9 mouse cellular contexts compared by ENCODE assay signal in genomic region chr1:165701562-165701961, GRCm38 (mm10). TPM values are rescaled to one million over a fixed set of nuclear protein-coding genes. Genes with fewer than 3 reads are reported as not detected.
DNase-seq lines count a peak whose midpoint lies in the region; ATAC-seq and TF ChIP-seq lines count a peak whose summit lies in the region.
"Had no signal": no experiment of that assay in that cellular context is flagged by ENCODE, and none has a peak within 500 bp of the region (broad histone marks: within the 10 kb centered on the region; RNA-seq: fewer than 3 reads in every experiment).

No protein-coding gene starts in this region.

- no peak for TF ChIP-seq EP300 in heart, adult 2 months (IDR thresholded peaks at IDR 0.05; ENCODE audit: insufficient read depth, low read depth, low read length)

- H3K27me3 ChIP-seq in heart, adult 2 months (ENCODE audit: control insufficient read depth, insufficient read depth, low read length) = no peaks in the 10 kb centered on the region
- H3K27me3 ChIP-seq in lung, embryonic 14.5 days (ENCODE audit: insufficient read depth, low read length) = no peaks in the 10 kb centered on the region
- H3K27me3 ChIP-seq in intestine, embryonic 15.5 days (replicated peaks) = no peaks in the 10 kb centered on the region

- peaks cover 53% of the 10 kb centered on the region for H3K36me3 ChIP-seq in heart, adult 2 months (ENCODE audit: control insufficient read depth, insufficient read depth, low read length)
- H3K36me3 ChIP-seq in lung, embryonic 14.5 days (ENCODE audit: insufficient read depth) = no peaks in the 10 kb centered on the region
- H3K36me3 ChIP-seq in intestine, embryonic 15.5 days = no peaks in the 10 kb centered on the region

- H3K9me3 ChIP-seq in lung, embryonic 14.5 days (ENCODE audit: low read depth, low read length) = no peaks in the 10 kb centered on the region
- no peaks in the 10 kb centered on the region for H3K9me3 ChIP-seq in intestine, embryonic 15.5 days

- peak overlapping the region; percentile 89 for H3K27ac ChIP-seq in heart, adult 2 months
- no peak overlapping the region for H3K27ac ChIP-seq in lung, embryonic 14.5 days (ENCODE audit: low read depth)
- no peak overlapping the region for H3K27ac ChIP-seq in intestine, embryonic 15.5 days

- H3K4me1 ChIP-seq in heart, adult 2 months (ENCODE audit: control insufficient read depth, insufficient read depth, low read length) = peaks cover 57% of the 10 kb centered on the region
- peaks cover 27% of the 10 kb centered on the region for H3K4me1 ChIP-seq in lung, embryonic 14.5 days (ENCODE audit: insufficient read depth)
- H3K4me1 ChIP-seq in intestine, embryonic 15.5 days (replicated peaks) = peaks cover 45% of the 10 kb centered on the region

- ATAC-seq in lung, embryonic 14.5 days (ENCODE audit: insufficient read depth) = peak; percentile 53; the same call in 1 of the 2 replicates
- ATAC-seq in intestine, embryonic 15.5 days = no peak

- H3K79me2 ChIP-seq in heart, adult 2 months (replicated peaks; ENCODE audit: control insufficient read depth, insufficient read depth, low read length) = peaks cover 5% of the 10 kb centered on the region

- 19% methylated on average over 9 of the region's 9 CpGs for WGBS in heart, adult 2 months
- WGBS in lung, embryonic 14.5 days = 25% methylated on average over 9 of the region's 9 CpGs
- WGBS in intestine, embryonic 15.5 days = 36% methylated on average over 9 of the region's 9 CpGs

- H3K9ac ChIP-seq in heart, adult 2 months (ENCODE audit: low read depth, low read length) = peak overlapping the region; percentile 73
- no peak overlapping the region for H3K9ac ChIP-seq in lung, embryonic 14.5 days
- no peak overlapping the region for H3K9ac ChIP-seq in intestine, embryonic 15.5 days

- intact Hi-C loops in heart, adult 2 months (cut with DNase I) = no loop called here

- H3K4me2 ChIP-seq in lung, embryonic 14.5 days = 0 out of 2 replicates have a peak overlapping the region, but pooled peaks have one; percentile 29
- 0 out of 2 replicates have a peak overlapping the region, but pooled peaks have one; percentile 5 for H3K4me2 ChIP-seq in intestine, embryonic 15.5 days (replicated peaks)

- H3K4me3 ChIP-seq in heart, adult 2 months = peak overlapping the region; percentile 38
- H3K4me3 ChIP-seq in lung, embryonic 14.5 days (ENCODE audit: low read depth, low read length) = no peak overlapping the region
- H3K4me3 ChIP-seq in intestine, embryonic 15.5 days (replicated peaks) = no peak overlapping the region

- no peak; the same call in 1 of the 2 replicates for TF ChIP-seq POLR2A in heart, adult 2 months (IDR thresholded peaks at IDR 0.05; ENCODE audit: insufficient read depth, low read depth, low read length)

- no peak for TF ChIP-seq CTCF in heart, adult 2 months (IDR thresholded peaks at IDR 0.05)
- TF ChIP-seq CTCF in lung, embryonic 14.5 days (IDR thresholded peaks at IDR 0.05; ENCODE audit: low read depth) = no peak

- no peak for DNase-seq in heart, adult 2 months
- no peak for DNase-seq in heart, postnatal 4 days
- peak; percentile 53 for DNase-seq in lung, embryonic 14.5 days
- no peak for DNase-seq in lung, postnatal 25 days (ENCODE audit: low spot score)
- DNase-seq in naive thymus-derived CD4-positive, alpha-beta T cell, adult 2 months (ENCODE audit: low read depth) = peak; percentile 46
- no peak for DNase-seq in frontal cortex, postnatal 10 days (ENCODE audit: low spot score in 2 of 2)
- DNase-seq in testis, postnatal 10 days (ENCODE audit: low spot score) = no peak
- DNase-seq: cerebellum, adult 9-10 months had no signal

RNA-seq across cellular contexts. Expression of gene Rcsd1, which starts 8.0 kb away (rescaled TPM):
- 10 to 100 TPM; 68.7 to 81.5 TPM for total RNA-seq in heart, adult 2 months (2021)
- 57.2 and 86.2 TPM in 2 replicates for polyA plus RNA-seq in heart, adult 2 months (2012; rRNA removed)
- total RNA-seq in heart, postnatal 4 days (2021) = 100 to 1,000 TPM; 107 to 115 TPM
- 22.9 and 25.2 TPM in 2 replicates for polyA plus RNA-seq in lung, embryonic 14.5 days (2014; fragmentation: Nextera tagmentation; extraction: Ambion mirVana)
- 32.7 and 33.8 TPM in 2 replicates for polyA plus RNA-seq in intestine, embryonic 15.5 days (2015; fragmentation: Nextera tagmentation; extraction: Ambion mirVana)

Comparison
In these comparisons a context has a peak if more than half of its experiments do, and no peak if none do; other contexts are left out.
1. DNase-seq: peak in lung, embryonic 14.5 days (single experiment) and naive thymus-derived CD4-positive, alpha-beta T cell, adult 2 months (single experiment); none in heart, adult 2 months (0 of 2), heart, postnatal 4 days (single experiment), lung, postnatal 25 days (single experiment), frontal cortex, postnatal 10 days (0 of 2) and testis, postnatal 10 days (single experiment).